Mouse (Mus musculus) forebrain, postnatal 0 days (tissue): ENCODE data around the gene Lsm7. TPM values are rescaled to one million over a fixed set of nuclear protein-coding genes. Genes with fewer than 3 reads are reported as not detected.
A peak's percentile ranks its signal among the peaks of the same experiment; 100 is the strongest.

Source experiments
- ATAC-seq: fragments of 200-750 bp; cut with Nextera tagmentation; 2 replicates; pipeline ENCODE4 v1.8.0; 2017; ENCODE audit warnings: mild to moderate bottlenecking, moderate library complexity
- DNase-seq: peaks from one replicate; pipeline ENCODE4 v3.0.0-alpha.2; 2015
- H3K27ac ChIP-seq: fragments of 300-500 bp; sonication (generic); 2 replicates; pipeline ENCODE4 v1.5.1; 2014; ENCODE audit warnings: low read depth, mild to moderate bottlenecking, antibody characterized with exemption, low read length, moderate library complexity, mixed read lengths
- H3K27me3 ChIP-seq: fragments of 300-500 bp; sonication (generic); 2 replicates; pipeline ENCODE4 v1.6.1; 2014; ENCODE audit warnings: mild to moderate bottlenecking, low read length, mixed read lengths; ENCODE audit not compliant: insufficient read depth
- H3K36me3 ChIP-seq: fragments of 300-500 bp; sonication (generic); 2 replicates; pipeline ENCODE4 v1.6.1; 2014; ENCODE audit warnings: mild to moderate bottlenecking, moderate library complexity; ENCODE audit not compliant: insufficient read depth
- H3K4me1 ChIP-seq: fragments of 300-500 bp; sonication (generic); 2 replicates; pipeline ENCODE4 v1.6.1; 2014; ENCODE audit warnings: antibody characterized with exemption; ENCODE audit not compliant: insufficient read depth
- H3K4me2 ChIP-seq: fragments of 300-500 bp; sonication (generic); 2 replicates; pipeline ENCODE4 v1.6.1; 2014; ENCODE audit warnings: low read depth, mild to moderate bottlenecking, moderate library complexity
- H3K4me3 ChIP-seq: fragments of 300-500 bp; sonication (generic); 2 replicates; pipeline ENCODE4 v1.5.1; 2014; ENCODE audit warnings: low read depth, low read length, mixed read lengths
- H3K9ac ChIP-seq: fragments of 300-500 bp; sonication (generic); 2 replicates; pipeline ENCODE4 v1.6.1; 2014; ENCODE audit warnings: mild to moderate bottlenecking
- H3K9me3 ChIP-seq: fragments of 300-500 bp; sonication (generic); 2 replicates; pipeline ENCODE4 v1.6.1; 2016; ENCODE audit warnings: low read length
- CTCF ChIP-seq: sonication (generic); IDR thresholded peaks from 2 replicates; pipeline ENCODE4 v1.5.1; 2016; ENCODE audit warnings: antibody characterized with exemption, control low read depth, low read depth
- WGBS: fragments of 180-500 bp; shearing (Covaris S2); extraction: QIAGEN DNeasy Blood & Tissue Kit; methylation state at CpG from one replicate; pipeline ENCODE4 v1.1.7; 2014; 5-methylcytosine and 5-hydroxymethylcytosine counted together
- polyA plus RNA-seq: library from polyadenylated mRNA; unstranded; fragments of >200 nt; fragmentation: Nextera tagmentation; extraction: Ambion mirVana; gene quantifications from 2 replicates; pipeline ENCODE4 v1.2.1, GENCODE M21; 2015
- total RNA-seq: library from RNA; depleted of rRNA; stranded (reverse); fragments of >200 nt; gene quantifications from 2 replicates; pipeline ENCODE4 v1.2.3, GENCODE M21; 2014

Lsm7 gene
- total and polyA plus RNA-seq, 2 experiments from 2014 or later: 158 to 306 TPM

- under 1% methylated on average over 72 of the region's 72 CpGs for WGBS
- no peaks in the 10 kb centered on the region for H3K9me3 ChIP-seq
- H3K4me2 ChIP-seq: peak within 1 kb of the TSS; percentile 91
- TF ChIP-seq CTCF: no peak
- peak; percentile 97 for ATAC-seq
- peak within 1 kb of the TSS; percentile 80 for H3K9ac ChIP-seq
- peak; percentile 99 for DNase-seq
- H3K4me1 ChIP-seq: peaks cover 6% of the 10 kb centered on the region
- H3K27ac ChIP-seq: peak within 1 kb of the TSS; percentile 89
- peaks cover 40% of the 10 kb centered on the region for H3K36me3 ChIP-seq
- no peaks in the 10 kb centered on the region for H3K27me3 ChIP-seq
- peak within 1 kb of the TSS; percentile 89 for H3K4me3 ChIP-seq
Measured at GRCm38 (mm10) chr10:80900318-80901247, 45.6 kb upstream of the Lsm7 start, which contains the start of gene Timm13. Gene Timm13 (minus strand): TSS chr10:80900969.

DNA sequence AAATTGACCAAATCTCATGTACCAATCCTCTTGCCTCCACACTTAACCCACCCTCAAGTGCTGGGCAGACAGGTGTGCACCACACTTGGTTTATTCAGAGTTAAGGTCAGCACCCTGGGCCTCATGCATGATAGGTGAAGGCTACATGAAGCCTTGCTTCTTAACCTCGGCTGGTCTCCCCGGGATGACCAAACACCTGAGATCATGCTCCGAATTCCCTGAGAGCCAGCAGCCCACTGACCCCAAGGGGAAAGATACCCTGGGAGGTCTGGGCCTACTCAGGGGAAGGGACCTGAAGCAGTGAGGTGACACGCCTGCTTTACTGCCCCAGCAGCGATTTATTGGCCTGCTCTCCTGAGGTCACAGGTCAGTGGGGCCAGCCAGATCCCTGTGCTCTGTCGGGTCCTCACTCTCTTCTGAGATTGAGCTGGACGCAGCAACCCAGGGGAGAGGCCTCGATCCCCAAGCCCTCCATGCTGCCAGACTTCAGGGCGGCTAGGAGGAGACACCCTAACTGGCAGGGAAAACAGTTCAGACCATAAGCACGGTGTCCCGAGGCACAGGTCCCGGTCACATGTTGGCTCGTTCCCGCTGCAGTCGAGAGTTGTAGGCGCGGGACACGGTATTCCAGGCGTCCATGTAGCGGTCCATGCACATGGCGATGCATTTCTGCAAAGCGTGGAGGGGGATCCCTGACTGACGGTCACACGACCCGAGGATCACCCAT is 44.7 kb upstream of the Lsm7 start:
- H3K4me1 ChIP-seq: peaks cover 6% of the 10 kb centered on the region
- H3K4me3 ChIP-seq: peak overlapping the region; percentile 89
- ATAC-seq (no peak), DNase-seq (no peak)
- WGBS: 20% methylated on average over 25 of the region's 25 CpGs
- H3K9ac ChIP-seq: peak overlapping the region; percentile 80
- peaks cover 33% of the 10 kb centered on the region for H3K36me3 ChIP-seq
- H3K4me2 ChIP-seq: peak overlapping the region; percentile 91
- H3K9me3 ChIP-seq: no peaks in the 10 kb centered on the region
- no peak for TF ChIP-seq CTCF
- peak overlapping the region; percentile 89 for H3K27ac ChIP-seq
- no peaks in the 10 kb centered on the region for H3K27me3 ChIP-seq

DNA sequence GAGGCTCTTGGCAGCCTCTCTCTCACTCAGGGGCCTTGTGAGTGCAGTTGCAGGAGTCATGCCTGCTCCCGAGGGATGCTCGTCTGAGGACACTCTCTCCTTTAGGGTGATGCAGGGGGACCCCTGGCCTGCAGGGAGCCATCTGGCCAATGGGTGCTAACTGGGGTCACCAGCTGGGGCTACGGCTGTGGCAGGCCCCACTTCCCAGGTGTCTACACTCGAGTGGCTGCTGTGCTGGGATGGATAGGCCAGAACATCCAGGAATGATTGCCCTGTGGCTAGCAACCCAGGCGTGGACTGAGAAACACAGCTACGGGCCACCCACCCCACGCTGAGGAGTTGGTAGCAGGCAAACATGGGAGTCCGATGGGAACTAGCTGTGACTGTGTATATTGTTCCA is 44.1 kb upstream of the Lsm7 start:
- Histone ChIP-seq H3K4me1 (peaks cover 6% of the 10 kb centered on the region), H3K9ac (no peak overlapping the region), H3K27me3 (no peaks in the 10 kb centered on the region), H3K36me3 (peaks cover 26% of the 10 kb centered on the region), H3K4me3 (no peak overlapping the region), H3K9me3 (no peaks in the 10 kb centered on the region), H3K4me2 (no peak overlapping the region), H3K27ac (no peak overlapping the region)
- DNase-seq (no peak), ATAC-seq (no peak)
- 89% methylated on average over 8 of the region's 8 CpGs for WGBS
- no peak for TF ChIP-seq CTCF

DNA sequence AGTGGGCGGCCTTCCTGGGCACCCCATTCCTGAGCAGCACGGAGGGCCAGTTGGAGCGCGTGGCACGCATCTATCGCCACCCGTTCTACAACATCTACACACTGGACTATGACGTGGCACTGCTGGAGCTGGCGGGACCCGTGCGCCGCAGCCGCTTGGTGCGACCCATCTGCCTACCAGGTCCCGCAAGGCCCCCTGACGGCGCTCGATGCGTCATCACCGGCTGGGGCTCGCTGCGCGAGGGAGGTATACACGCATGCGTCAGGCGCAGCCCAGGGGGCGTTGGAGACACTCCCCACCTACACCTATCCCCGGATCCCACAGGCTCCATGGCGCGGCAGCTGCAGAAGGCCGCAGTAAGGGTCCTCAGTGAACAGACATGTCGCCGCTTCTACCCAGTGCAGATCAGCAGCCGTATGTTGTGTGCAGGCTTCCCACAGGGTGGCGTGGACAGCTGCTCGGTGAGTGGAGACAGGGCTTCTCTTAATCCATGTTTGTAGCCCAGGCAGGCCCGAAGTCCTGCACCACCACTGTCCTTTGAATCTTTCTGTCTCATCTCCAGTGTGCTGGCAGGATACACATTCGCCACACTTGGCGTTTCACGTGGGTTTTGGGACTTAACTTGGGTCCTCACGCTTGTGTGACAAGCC is 43.0 kb upstream of the Lsm7 start:
- WGBS: 38% methylated on average over 41 of the region's 41 CpGs
- no peak overlapping the region for H3K9ac ChIP-seq
- ATAC-seq: no peak

DNA sequence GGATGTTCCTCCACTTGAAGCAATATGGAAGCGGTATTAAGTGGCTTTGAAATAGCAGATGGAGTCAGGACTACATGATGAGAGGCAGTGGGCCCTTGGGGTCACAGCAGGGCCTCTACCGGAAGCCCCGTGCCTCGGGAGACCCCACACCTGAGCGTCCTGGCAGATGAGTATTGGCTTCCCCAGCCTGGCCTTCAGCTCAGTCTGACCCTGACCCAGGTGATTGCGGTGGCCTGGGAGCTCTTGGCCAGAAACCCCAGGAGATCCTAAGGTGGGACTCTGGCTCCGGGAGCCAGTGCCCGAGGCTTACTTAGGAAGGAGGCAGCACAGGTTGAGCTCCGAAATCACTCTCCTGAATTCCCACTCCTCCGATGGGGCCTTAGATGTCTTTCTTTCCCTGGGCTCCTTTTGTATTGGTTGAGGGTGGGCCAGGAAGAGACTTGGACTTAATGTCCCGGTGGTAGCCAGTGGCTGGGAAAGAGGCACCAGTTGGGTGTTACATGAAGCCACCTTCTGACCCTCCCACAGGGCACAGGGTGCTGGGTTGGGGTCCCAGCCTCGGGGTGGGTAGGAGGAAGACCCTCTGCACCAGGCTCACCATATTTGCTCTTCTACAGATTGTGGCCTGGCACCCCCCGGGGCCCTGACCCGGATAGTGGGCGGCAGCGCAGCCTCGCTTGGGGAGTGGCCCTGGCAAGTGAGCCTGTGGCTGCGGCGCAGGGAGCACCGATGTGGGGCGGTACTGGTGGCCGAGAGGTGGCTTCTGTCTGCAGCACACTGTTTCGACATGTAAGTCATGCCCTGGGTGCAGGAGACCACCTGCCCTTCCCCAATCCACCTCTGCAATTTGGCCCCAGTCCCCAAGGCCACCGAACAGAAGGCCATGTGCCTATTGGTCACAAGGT is 41.8 kb upstream of the Lsm7 start:
- Histone ChIP-seq H3K4me2 (no peak overlapping the region), H3K27ac (no peak overlapping the region), H3K4me3 (no peak overlapping the region), H3K9ac (no peak overlapping the region), H3K9me3 (no peaks in the 10 kb centered on the region), H3K36me3 (peaks cover 4% of the 10 kb centered on the region), H3K27me3 (no peaks in the 10 kb centered on the region), H3K4me1 (peaks cover 6% of the 10 kb centered on the region)
- DNase-seq (no peak), ATAC-seq (no peak)
- no peak for TF ChIP-seq CTCF
- 73% methylated on average over 24 of the region's 24 CpGs for WGBS

More for the DNA sequence above, 43.0 kb upstream of the Lsm7 start:
- H3K27me3 ChIP-seq: no peaks in the 10 kb centered on the region
- peaks cover 6% of the 10 kb centered on the region for H3K4me1 ChIP-seq
- no peak overlapping the region for H3K27ac ChIP-seq
- TF ChIP-seq CTCF: no peak
- peak overlapping the region; percentile 5; the same call in 1 of the 2 replicates for H3K4me2 ChIP-seq
- DNase-seq: peak; percentile 46
- H3K36me3 ChIP-seq: peaks cover 15% of the 10 kb centered on the region
- H3K9me3 ChIP-seq: no peaks in the 10 kb centered on the region
- no peak overlapping the region for H3K4me3 ChIP-seq

- TF ChIP-seq CTCF: no peak
- Histone ChIP-seq H3K4me2 (no peak overlapping the region), H3K9me3 (no peaks in the 10 kb centered on the region), H3K27me3 (no peaks in the 10 kb centered on the region), H3K4me1 (peaks cover 6% of the 10 kb centered on the region), H3K27ac (no peak overlapping the region), H3K9ac (no peak overlapping the region), H3K4me3 (no peak overlapping the region), H3K36me3 (peaks cover 4% of the 10 kb centered on the region)
- ATAC-seq (no peak), DNase-seq (no peak)
- WGBS: 86% methylated on average over 6 of the region's 6 CpGs
Measured at GRCm38 (mm10) chr10:80895697-80896096, 40.7 kb upstream of the Lsm7 start.
